Mouse (Mus musculus): ENCODE results near the gene C1qtnf2.

GRCm38 (mm10) chr11:43505188-43505587 is 31.1 kb downstream of the C1qtnf2 start:
- TF ChIP-seq CTCF (IDR thresholded peaks at IDR 0.05) (no peak), EP300 (IDR thresholded peaks at IDR 0.05; ENCODE audit: insufficient read depth, low read depth, low read length) (no peak)

Measured in heart, adult 2 months (tissue).